Mouse (Mus musculus): ENCODE measurements around the gene Zfp3. TPM values are rescaled to one million over a fixed set of nuclear protein-coding genes. Genes with fewer than 3 reads are reported as not detected.
"Not testable (repeated sequence)": the region's sequence is repeated elsewhere in the genome, so short reads cannot be mapped to it uniquely, and the experiment has no call there.

Zfp3 gene
- polyA plus RNA-seq, 1 experiment from 2014 or later = 7.3 TPM

DNA sequence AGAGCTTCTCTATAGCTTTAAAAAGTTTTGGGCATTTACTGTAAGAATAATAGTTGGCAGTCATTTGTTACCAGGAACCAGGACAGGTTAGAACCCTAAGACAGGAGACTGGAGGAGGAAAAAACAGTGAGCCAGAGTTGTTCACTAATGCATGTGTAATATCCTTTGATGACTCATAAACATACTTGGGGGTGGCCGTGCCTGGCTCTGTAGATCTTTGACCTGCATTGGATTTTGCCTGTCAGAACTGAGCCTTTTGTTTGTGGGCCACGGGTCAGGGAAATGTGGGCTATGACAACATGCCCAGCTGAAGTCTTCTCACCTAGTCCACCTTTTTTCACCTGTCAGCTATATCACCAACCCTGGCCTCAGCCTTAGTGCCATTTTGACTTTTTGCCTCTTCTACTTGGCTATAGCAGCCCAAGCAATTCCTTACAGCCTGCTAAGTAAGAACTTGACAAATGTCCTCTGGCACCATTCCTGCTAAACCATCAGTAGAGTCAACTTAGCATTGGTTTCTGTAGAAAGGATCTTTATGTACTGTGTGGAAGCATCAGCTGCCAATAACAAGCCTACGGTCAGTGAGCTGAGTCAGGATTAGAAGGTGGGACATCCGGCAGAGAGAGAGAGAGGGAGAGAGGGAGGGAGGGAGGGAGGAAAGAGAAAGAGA is 16.0 kb upstream of the Zfp3 start:
- H3K27ac ChIP-seq (replicated peaks; ENCODE audit: low read depth, low read length) = no peak overlapping the region
- H3K4me2 ChIP-seq (ENCODE audit: low read depth, low read length) = no peak overlapping the region
- H3K36me3 ChIP-seq (replicated peaks; ENCODE audit: control insufficient read depth, insufficient read depth, low read depth, low read length) = no peaks in the 10 kb centered on the region
- DNase-seq (ENCODE audit: low spot score) (no peak), ATAC-seq (replicated peaks; ENCODE audit: insufficient number of reproducible peaks, low FRiP score, low TSS enrichment, low read depth) (no peak)
- H3K9ac ChIP-seq (replicated peaks; ENCODE audit: low read length) = no peak overlapping the region
- H3K4me1 ChIP-seq (ENCODE audit: control insufficient read depth, insufficient read depth, low read length) = no peaks in the 10 kb centered on the region
- WGBS = 91% methylated on average over 4 of the region's 4 CpGs
- H3K4me3 ChIP-seq (ENCODE audit: low read depth, low read length) = no peak overlapping the region
- H3K27me3 ChIP-seq (ENCODE audit: control insufficient read depth, insufficient read depth, low read length) = no peaks in the 10 kb centered on the region
- H3K9me3 ChIP-seq (replicated peaks; ENCODE audit: control insufficient read depth, low read length) = no peaks in the 10 kb centered on the region

DNA sequence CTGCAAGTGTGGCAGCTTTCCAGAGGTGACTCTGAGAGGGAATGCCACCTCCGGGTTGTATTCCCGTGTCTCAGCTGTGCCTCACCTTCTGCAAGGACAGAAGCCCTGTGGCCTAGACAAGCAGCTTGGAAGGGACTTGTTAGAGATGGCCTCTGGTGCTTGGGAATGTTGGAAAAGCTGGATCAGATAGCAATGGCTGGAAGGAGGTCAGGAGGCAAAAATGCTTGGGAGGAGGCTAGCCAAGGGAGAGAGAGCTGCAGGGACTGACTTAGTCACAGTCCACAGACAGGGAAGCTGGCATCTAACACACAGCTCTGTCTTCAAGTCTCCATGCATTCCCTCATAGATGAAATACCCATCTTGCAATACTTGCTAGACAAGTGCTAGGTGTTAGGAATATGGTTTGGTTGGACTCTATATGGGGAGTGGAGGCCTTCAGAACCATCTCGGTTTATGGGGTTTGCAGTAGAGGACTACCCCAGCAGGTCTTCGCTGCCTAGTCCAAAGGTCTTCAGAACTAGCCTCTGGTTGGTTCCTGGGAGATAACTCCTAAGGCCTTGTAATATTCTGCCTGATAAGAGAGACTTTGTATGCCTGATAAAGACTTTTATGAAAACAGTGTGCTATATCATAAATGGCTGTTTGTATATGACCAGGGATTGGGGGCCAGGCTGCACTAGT is 11.5 kb upstream of the Zfp3 start:
- Histone ChIP-seq H3K4me1 (ENCODE audit: control insufficient read depth, insufficient read depth, low read length) (no peaks in the 10 kb centered on the region), H3K4me3 (ENCODE audit: low read depth, low read length) (no peak overlapping the region), H3K36me3 (replicated peaks; ENCODE audit: control insufficient read depth, insufficient read depth, low read depth, low read length) (no peaks in the 10 kb centered on the region), H3K27ac (replicated peaks; ENCODE audit: low read depth, low read length) (no peak overlapping the region), H3K9ac (replicated peaks; ENCODE audit: low read length) (no peak overlapping the region), H3K9me3 (replicated peaks; ENCODE audit: control insufficient read depth, low read length) (no peaks in the 10 kb centered on the region), H3K4me2 (ENCODE audit: low read depth, low read length) (no peak overlapping the region), H3K27me3 (ENCODE audit: control insufficient read depth, insufficient read depth, low read length) (no peaks in the 10 kb centered on the region)
- DNase-seq (ENCODE audit: low spot score) (no peak), ATAC-seq (replicated peaks; ENCODE audit: insufficient number of reproducible peaks, low FRiP score, low TSS enrichment, low read depth) (no peak)
- WGBS = 83% methylated on average over 4 of the region's 4 CpGs

DNA sequence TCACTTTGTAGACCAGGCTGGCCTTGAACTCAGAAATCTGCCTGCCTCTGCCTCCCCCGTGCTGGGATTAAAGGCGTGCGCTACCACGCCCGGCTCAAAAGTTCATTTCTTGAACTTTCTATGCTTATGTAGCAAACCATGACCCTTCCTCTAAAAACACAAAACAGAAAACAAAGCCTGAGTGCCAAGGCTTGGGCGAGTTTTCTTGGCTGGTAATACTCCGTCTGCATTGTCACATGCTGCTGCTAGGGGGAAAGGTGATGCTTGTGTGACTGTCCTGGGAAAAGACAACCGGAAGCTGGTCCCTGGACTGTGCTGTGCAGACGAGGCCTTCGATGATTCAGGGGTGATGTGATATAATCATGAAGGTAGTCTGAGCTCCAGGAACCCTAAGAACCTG is 10.9 kb upstream of the Zfp3 start:
- Histone ChIP-seq H3K9ac (replicated peaks; ENCODE audit: low read length) (no peak overlapping the region), H3K4me3 (ENCODE audit: low read depth, low read length) (no peak overlapping the region), H3K4me1 (ENCODE audit: control insufficient read depth, insufficient read depth, low read length) (no peaks in the 10 kb centered on the region), H3K4me2 (ENCODE audit: low read depth, low read length) (no peak overlapping the region), H3K36me3 (replicated peaks; ENCODE audit: control insufficient read depth, insufficient read depth, low read depth, low read length) (no peaks in the 10 kb centered on the region), H3K9me3 (replicated peaks; ENCODE audit: control insufficient read depth, low read length) (no peaks in the 10 kb centered on the region), H3K27me3 (ENCODE audit: control insufficient read depth, insufficient read depth, low read length) (no peaks in the 10 kb centered on the region), H3K27ac (replicated peaks; ENCODE audit: low read depth, low read length) (no peak overlapping the region)
- ATAC-seq (replicated peaks; ENCODE audit: insufficient number of reproducible peaks, low FRiP score, low TSS enrichment, low read depth) (no peak), DNase-seq (ENCODE audit: low spot score) (no peak)
- WGBS = 91% methylated on average over 10 of the region's 10 CpGs

DNA sequence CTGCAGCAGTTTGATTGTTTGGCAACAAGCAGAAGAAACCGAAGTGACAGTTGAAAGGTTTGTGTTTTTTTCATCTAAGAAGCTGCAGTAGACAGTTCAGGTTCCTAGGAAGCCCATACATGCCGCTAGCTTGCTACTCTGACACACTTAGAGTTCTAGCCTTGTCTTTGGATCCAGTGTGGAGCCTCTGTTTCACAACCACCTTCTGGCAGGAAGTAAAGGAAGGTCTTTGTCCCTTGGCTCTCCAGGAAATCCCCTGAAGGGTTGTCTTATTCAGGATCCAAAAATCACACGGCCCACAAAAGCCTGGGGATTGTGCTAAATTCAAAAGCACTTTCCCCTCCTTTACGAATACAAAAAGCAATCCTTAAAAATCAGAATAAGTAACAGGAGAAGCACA is 9.5 kb upstream of the Zfp3 start:
- WGBS = 49% methylated on average over 4 of the region's 4 CpGs
- no peaks in the 10 kb centered on the region for H3K36me3 ChIP-seq (replicated peaks; ENCODE audit: control insufficient read depth, insufficient read depth, low read depth, low read length)
- no peak overlapping the region for H3K27ac ChIP-seq (replicated peaks; ENCODE audit: low read depth, low read length)
- H3K9me3 ChIP-seq (replicated peaks; ENCODE audit: control insufficient read depth, low read length) = no peaks in the 10 kb centered on the region
- ATAC-seq (replicated peaks; ENCODE audit: insufficient number of reproducible peaks, low FRiP score, low TSS enrichment, low read depth) (no peak), DNase-seq (ENCODE audit: low spot score) (no peak)
- no peaks in the 10 kb centered on the region for H3K27me3 ChIP-seq (ENCODE audit: control insufficient read depth, insufficient read depth, low read length)
- H3K4me1 ChIP-seq (ENCODE audit: control insufficient read depth, insufficient read depth, low read length) = no peaks in the 10 kb centered on the region
- no peak overlapping the region for H3K4me3 ChIP-seq (ENCODE audit: low read depth, low read length)
- no peak overlapping the region for H3K4me2 ChIP-seq (ENCODE audit: low read depth, low read length)
- no peak overlapping the region for H3K9ac ChIP-seq (replicated peaks; ENCODE audit: low read length)

DNA sequence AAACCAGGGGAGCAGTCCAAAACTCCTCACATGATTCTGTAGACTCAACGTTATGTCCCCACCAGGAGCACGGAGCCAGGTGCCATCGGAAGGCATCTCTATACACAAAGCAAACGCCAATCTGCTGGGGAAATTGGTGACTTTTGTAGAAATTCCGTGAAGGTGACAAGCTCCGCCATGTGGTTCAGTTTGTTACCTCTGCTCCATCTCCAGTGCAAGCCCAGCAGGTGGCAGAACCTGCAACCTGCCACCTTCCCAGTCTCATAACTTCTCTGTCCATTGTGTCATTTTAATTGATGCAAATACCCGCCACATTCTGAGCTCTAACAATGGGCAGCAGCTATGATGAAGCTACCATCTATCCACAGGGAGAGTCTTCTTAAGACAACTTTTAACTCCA is 9.1 kb upstream of the Zfp3 start:
- Histone ChIP-seq H3K27me3 (ENCODE audit: control insufficient read depth, insufficient read depth, low read length) (no peaks in the 10 kb centered on the region), H3K4me2 (ENCODE audit: low read depth, low read length) (no peak overlapping the region), H3K4me1 (ENCODE audit: control insufficient read depth, insufficient read depth, low read length) (no peaks in the 10 kb centered on the region), H3K27ac (replicated peaks; ENCODE audit: low read depth, low read length) (no peak overlapping the region), H3K9me3 (replicated peaks; ENCODE audit: control insufficient read depth, low read length) (no peaks in the 10 kb centered on the region), H3K4me3 (ENCODE audit: low read depth, low read length) (no peak overlapping the region), H3K36me3 (replicated peaks; ENCODE audit: control insufficient read depth, insufficient read depth, low read depth, low read length) (no peaks in the 10 kb centered on the region), H3K9ac (replicated peaks; ENCODE audit: low read length) (no peak overlapping the region)
- DNase-seq (ENCODE audit: low spot score) (no peak), ATAC-seq (replicated peaks; ENCODE audit: insufficient number of reproducible peaks, low FRiP score, low TSS enrichment, low read depth) (no peak)
- 59% methylated on average over 7 of the region's 7 CpGs for WGBS

DNA sequence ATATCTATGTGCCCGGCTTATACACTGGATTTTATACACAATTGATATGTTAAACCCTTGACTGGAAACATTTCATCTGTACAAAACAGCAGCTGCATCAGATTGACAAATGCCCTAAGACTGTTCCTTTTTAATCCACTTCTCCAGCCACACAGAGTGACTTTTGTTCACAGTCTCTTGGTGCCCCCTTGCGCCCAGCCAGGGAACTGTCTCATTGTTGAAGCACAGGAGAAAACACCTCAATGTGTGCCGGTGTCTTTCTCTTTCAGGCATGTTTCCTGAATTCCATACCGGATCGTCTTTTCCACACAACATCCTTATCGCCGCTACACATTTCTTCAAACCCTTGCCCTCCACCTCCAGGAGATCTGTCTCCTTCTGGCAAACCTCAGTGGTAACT is 8.4 kb upstream of the Zfp3 start:
- no peaks in the 10 kb centered on the region for H3K4me1 ChIP-seq (ENCODE audit: control insufficient read depth, insufficient read depth, low read length)
- no peaks in the 10 kb centered on the region for H3K36me3 ChIP-seq (replicated peaks; ENCODE audit: control insufficient read depth, insufficient read depth, low read depth, low read length)
- no peaks in the 10 kb centered on the region for H3K9me3 ChIP-seq (replicated peaks; ENCODE audit: control insufficient read depth, low read length)
- no peak overlapping the region for H3K9ac ChIP-seq (replicated peaks; ENCODE audit: low read length)
- peak; percentile 84 for DNase-seq (ENCODE audit: low spot score)
- H3K4me3 ChIP-seq (ENCODE audit: low read depth, low read length) = no peak overlapping the region
- H3K27me3 ChIP-seq (ENCODE audit: control insufficient read depth, insufficient read depth, low read length) = no peaks in the 10 kb centered on the region
- no peak overlapping the region for H3K27ac ChIP-seq (replicated peaks; ENCODE audit: low read depth, low read length)
- H3K4me2 ChIP-seq (ENCODE audit: low read depth, low read length) = no peak overlapping the region
- WGBS = 11% methylated on average over 7 of the region's 7 CpGs
- no peak for ATAC-seq (replicated peaks; ENCODE audit: insufficient number of reproducible peaks, low FRiP score, low TSS enrichment, low read depth)

DNA sequence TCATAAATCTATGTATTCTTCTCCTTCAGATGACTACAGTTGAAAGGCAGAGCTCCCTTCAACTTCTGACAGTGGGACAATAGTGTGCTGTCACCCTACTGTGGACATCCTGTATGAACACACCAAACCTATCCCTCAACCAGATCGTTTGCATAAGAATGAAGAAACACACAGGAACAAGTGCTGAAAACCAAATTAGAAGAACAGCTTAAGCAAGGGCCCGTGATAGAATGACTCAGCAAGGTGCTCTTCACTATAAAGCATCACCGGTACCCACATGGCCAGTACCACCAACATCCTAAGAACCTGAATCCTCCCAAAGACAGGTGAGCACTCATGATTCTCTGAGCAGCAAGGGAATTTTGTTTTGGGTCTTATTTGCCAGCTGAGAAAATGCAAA is 3.6 kb upstream of the Zfp3 start:
- not testable (repeated sequence) for H3K27ac ChIP-seq (replicated peaks; ENCODE audit: low read depth, low read length); H3K36me3 ChIP-seq (replicated peaks; ENCODE audit: control insufficient read depth, insufficient read depth, low read depth, low read length); H3K4me1 ChIP-seq (ENCODE audit: control insufficient read depth, insufficient read depth, low read length); H3K9ac ChIP-seq (replicated peaks; ENCODE audit: low read length); H3K4me3 ChIP-seq (ENCODE audit: low read depth, low read length); ATAC-seq (replicated peaks; ENCODE audit: insufficient number of reproducible peaks, low FRiP score, low TSS enrichment, low read depth); DNase-seq (ENCODE audit: low spot score); H3K9me3 ChIP-seq (replicated peaks; ENCODE audit: control insufficient read depth, low read length); H3K4me2 ChIP-seq (ENCODE audit: low read depth, low read length); H3K27me3 ChIP-seq (ENCODE audit: control insufficient read depth, insufficient read depth, low read length)
- WGBS = 72% methylated on average over 3 of the region's 3 CpGs

DNA sequence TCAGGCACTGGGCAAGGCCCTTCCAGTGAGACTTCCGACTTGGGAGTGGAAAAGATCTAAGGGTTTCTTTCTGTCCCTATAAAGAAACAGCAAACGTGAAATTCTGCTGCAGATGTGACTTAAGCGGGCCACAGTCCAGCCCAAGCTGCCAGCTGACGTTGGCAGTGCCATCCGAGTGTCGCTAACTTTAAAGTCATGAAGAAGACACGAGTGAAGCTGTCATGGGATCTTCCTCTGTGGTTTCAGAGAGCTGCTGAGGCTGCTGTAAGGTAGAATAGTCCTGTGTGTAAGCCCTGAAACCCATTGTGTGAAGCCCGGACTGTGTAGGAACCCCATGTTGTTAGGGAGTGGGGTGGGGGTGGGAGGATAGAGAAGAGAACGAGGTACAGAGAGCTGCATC is 1.4 kb upstream of the Zfp3 start:
- no peak overlapping the region for H3K4me3 ChIP-seq (ENCODE audit: low read depth, low read length)
- no peaks in the 10 kb centered on the region for H3K36me3 ChIP-seq (replicated peaks; ENCODE audit: control insufficient read depth, insufficient read depth, low read depth, low read length)
- 0 out of 2 replicates have a peak, but pooled peaks cover 3% of the 10 kb centered on the region for H3K4me1 ChIP-seq (ENCODE audit: control insufficient read depth, insufficient read depth, low read length)
- no peak for DNase-seq (ENCODE audit: low spot score)
- no peak for ATAC-seq (replicated peaks; ENCODE audit: insufficient number of reproducible peaks, low FRiP score, low TSS enrichment, low read depth)
- H3K4me2 ChIP-seq (ENCODE audit: low read depth, low read length) = no peak overlapping the region
- H3K9me3 ChIP-seq (replicated peaks; ENCODE audit: control insufficient read depth, low read length) = no peaks in the 10 kb centered on the region
- H3K27ac ChIP-seq (replicated peaks; ENCODE audit: low read depth, low read length) = no peak overlapping the region
- no peak overlapping the region for H3K9ac ChIP-seq (replicated peaks; ENCODE audit: low read length)
- 85% methylated on average over 9 of the region's 9 CpGs for WGBS
- no peaks in the 10 kb centered on the region for H3K27me3 ChIP-seq (ENCODE audit: control insufficient read depth, insufficient read depth, low read length)
